Mouse (Mus musculus) CD4-positive naive resting alpha-beta T cell, adult 76 days (primary cell): Measurements from ENCODE around the gene Lpar5. TPM values are rescaled to one million over a fixed set of nuclear protein-coding genes. Genes with fewer than 3 reads are reported as not detected.

Experiments
- total RNA-seq: library from RNA; stranded (reverse); gene quantifications from one replicate; pipeline ENCODE4 v1.2.4, GENCODE M21; 2023

Lpar5 gene
- 12.8 TPM for total RNA-seq

GRCm38 (mm10) chr6:125067571-125067995, at the start of gene Lpar5:
Gene Lpar5, plus strand, starts transcription at chr6:125067920.

GRCm38 (mm10) chr6:125039533-125040153, 28.1 kb upstream of the Lpar5 start, which contains the start of gene Ing4:
Gene Ing4, plus strand, starts transcription at chr6:125039760.

GRCm38 (mm10) chr6:125049678-125050077, 18.0 kb upstream of the Lpar5 start, which contains the start of gene Acrbp:
Gene Acrbp, plus strand, starts transcription at chr6:125049689.

GRCm38 (mm10) chr6:125095391-125096278, 27.9 kb downstream of the Lpar5 start, which contains the start of gene Chd4:
Gene Chd4, plus strand, starts transcription at chr6:125095981.

GRCm38 (mm10) chr6:125131302-125132156, 63.8 kb downstream of the Lpar5 start, which contains the start of gene Nop2:
Gene Nop2, plus strand, starts transcription at chr6:125131909.

Other genes starting within 250 kb of the Lpar5 start
- gene Usp5, start 238.4 kb upstream of the Lpar5 start, total RNA-seq = 61.8 TPM
- 4.2 TPM for gene Cdca3, start 238.4 kb upstream of the Lpar5 start, total RNA-seq
- not detected for gene Gnb3, start 227.6 kb upstream of the Lpar5 start, total RNA-seq
- not detected for gene P3h3, start 210.2 kb upstream of the Lpar5 start, total RNA-seq
- gene Gpr162, start 203.9 kb upstream of the Lpar5 start, total RNA-seq = 0.82 TPM
- gene Cd4, start 179.7 kb upstream of the Lpar5 start, total RNA-seq = 401 TPM
- 2.6 TPM for gene Lag3, start 156.2 kb upstream of the Lpar5 start, total RNA-seq
- gene Ptms, start 147.8 kb upstream of the Lpar5 start, total RNA-seq = 60.5 TPM
- 72.1 TPM for gene Mlf2, start 136.5 kb upstream of the Lpar5 start, total RNA-seq
- gene Cops7a, start 102.4 kb upstream of the Lpar5 start, total RNA-seq = 40.5 TPM
- gene Pianp, start 71.2 kb upstream of the Lpar5 start, total RNA-seq = 1.1 TPM
- gene Zfp384, start 58.8 kb upstream of the Lpar5 start, total RNA-seq = 79.4 TPM
- 72.1 TPM for gene Ing4, start 28.2 kb upstream of the Lpar5 start, total RNA-seq
- 10.1 TPM for gene Acrbp, start 18.2 kb upstream of the Lpar5 start, total RNA-seq
- 269 TPM for gene Chd4, start 28.1 kb downstream of the Lpar5 start, total RNA-seq
- 31.9 TPM for gene Nop2, start 64.0 kb downstream of the Lpar5 start, total RNA-seq
- gene Iffo1, start 77.3 kb downstream of the Lpar5 start, total RNA-seq = 32.4 TPM
- gene Gapdh, start 98.5 kb downstream of the Lpar5 start, total RNA-seq = 445 TPM
- gene Ncapd2, start 123.8 kb downstream of the Lpar5 start, total RNA-seq = 28.7 TPM
- gene Mrpl51, start 123.9 kb downstream of the Lpar5 start, total RNA-seq = 19.4 TPM
- gene Vamp1, start 147.6 kb downstream of the Lpar5 start, total RNA-seq = 95.8 TPM
- gene Tapbpl, start 163.9 kb downstream of the Lpar5 start, total RNA-seq = 29.7 TPM
- 174 TPM for gene Cd27, start 169.1 kb downstream of the Lpar5 start, total RNA-seq
- gene Tuba3a, start 218.1 kb downstream of the Lpar5 start, total RNA-seq = not detected
- gene Ltbr, start 246.0 kb downstream of the Lpar5 start, total RNA-seq = 0.88 TPM